Mouse (Mus musculus): ENCODE data around the gene Chtf18. TPM values are rescaled to one million over a fixed set of nuclear protein-coding genes. Genes with fewer than 3 reads are reported as not detected.

Gene Chtf18
- total and polyA plus RNA-seq, 2 experiments from 2014 or later = 4.9 to 7.8 TPM

DNA sequence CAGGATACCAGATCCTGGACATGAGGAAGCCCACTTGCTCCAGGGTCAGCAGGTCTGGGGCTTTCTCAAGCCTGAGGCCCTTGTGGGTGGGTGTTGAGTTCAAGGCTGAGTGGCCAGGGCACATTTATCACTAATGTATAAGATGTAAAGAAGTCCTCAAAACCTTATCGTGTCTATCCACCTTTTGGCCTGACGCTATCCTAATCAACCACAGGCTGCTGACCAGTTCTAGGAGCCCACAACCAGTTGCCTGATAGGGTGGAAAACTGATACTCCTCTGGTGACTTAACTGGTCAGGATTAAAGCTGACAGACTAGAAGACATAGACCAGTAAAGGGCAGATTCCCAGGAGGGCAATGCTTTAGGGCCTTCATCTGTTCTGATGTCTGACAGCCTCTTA lies 17.2 kb downstream of the Chtf18 start:
- 94% methylated on average over 2 of the region's 2 CpGs for WGBS
- Histone ChIP-seq H3K27me3 (ENCODE audit: insufficient read depth, low read length) (no peaks in the 10 kb centered on the region), H3K9ac (replicated peaks; ENCODE audit: low read length) (no peak overlapping the region)

DNA sequence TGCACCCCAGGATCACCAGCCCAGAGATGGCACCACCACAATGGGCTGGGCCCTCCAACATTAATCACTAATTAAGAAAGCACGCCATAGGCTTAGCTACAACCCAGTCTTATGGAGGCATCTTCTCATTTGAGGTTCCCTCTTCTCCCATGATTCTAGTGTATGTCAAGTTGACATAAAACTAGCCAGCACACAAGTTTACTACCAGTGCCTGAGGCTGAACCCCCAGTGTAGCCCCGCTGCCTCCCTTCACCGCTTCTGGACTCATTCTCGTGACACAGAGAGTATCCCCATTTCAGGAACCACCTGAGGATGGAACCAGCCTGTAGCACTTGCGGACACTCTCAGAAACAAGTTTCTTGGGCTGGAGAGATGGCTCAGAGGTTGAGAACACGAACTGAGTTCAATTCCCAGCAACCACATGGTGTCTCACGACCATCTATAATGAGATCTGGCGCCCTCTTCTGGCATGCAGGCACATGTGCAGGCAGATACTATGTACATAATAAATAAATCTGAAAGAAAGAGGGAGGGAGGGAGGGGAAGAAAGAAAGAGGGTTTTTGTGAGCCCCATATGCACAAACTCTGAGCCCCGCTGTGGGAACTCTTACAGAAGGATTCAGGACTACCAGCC lies 26.2 kb downstream of the Chtf18 start:
- Histone ChIP-seq H3K4me3 (ENCODE audit: low read length) (no peak overlapping the region), H3K4me1 (ENCODE audit: insufficient read depth, low read length) (no peaks in the 10 kb centered on the region), H3K27me3 (ENCODE audit: insufficient read depth, low read length) (no peaks in the 10 kb centered on the region), H3K4me2 (ENCODE audit: low read depth, low read length) (no peak overlapping the region), H3K9me3 (ENCODE audit: low read length) (no peaks in the 10 kb centered on the region), H3K9ac (replicated peaks; ENCODE audit: low read length) (no peak overlapping the region), H3K27ac (no peak overlapping the region), H3K36me3 (ENCODE audit: insufficient read depth, low read length) (no peaks in the 10 kb centered on the region)
- ATAC-seq (no peak), DNase-seq (ENCODE audit: low spot score) (no peak)
- peak; percentile 54 for TF ChIP-seq CTCF (IDR thresholded peaks at IDR 0.05; ENCODE audit: low read depth)
- 59% methylated on average over 9 of the region's 9 CpGs for WGBS

More for the DNA sequence above, 17.2 kb downstream of the Chtf18 start:
- no peak overlapping the region for H3K4me3 ChIP-seq (ENCODE audit: low read length)
- H3K27ac ChIP-seq = no peak overlapping the region
- TF ChIP-seq CTCF (IDR thresholded peaks at IDR 0.05; ENCODE audit: low read depth) = no peak
- no peak overlapping the region for H3K4me2 ChIP-seq (ENCODE audit: low read depth, low read length)
- no peaks in the 10 kb centered on the region for H3K4me1 ChIP-seq (ENCODE audit: insufficient read depth, low read length)
- no peak for ATAC-seq
- no peaks in the 10 kb centered on the region for H3K9me3 ChIP-seq (ENCODE audit: low read length)
- no peak for DNase-seq (ENCODE audit: low spot score)
- H3K36me3 ChIP-seq (ENCODE audit: insufficient read depth, low read length) = no peaks in the 10 kb centered on the region

DNA sequence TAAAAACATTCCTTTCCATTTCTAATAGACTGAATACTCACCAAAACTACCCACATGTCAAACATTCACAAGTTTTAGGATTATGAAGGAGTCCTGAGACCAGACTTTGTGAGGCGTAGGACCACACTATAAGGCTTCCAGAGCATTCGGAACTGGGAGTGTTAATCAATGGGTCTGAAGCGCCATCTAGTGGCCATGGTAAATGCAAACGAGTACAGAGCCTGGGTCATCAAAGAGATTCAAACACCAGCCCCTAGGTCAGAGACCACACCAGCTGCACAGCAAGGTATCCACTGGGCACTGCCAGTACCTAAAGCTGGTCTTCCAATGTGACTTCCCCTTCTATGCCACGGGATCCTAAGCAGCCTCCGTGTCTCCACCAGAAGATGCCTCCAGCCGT lies 28.8 kb downstream of the Chtf18 start:
- peak; percentile 76; the same call in 1 of the 2 replicates for ATAC-seq
- H3K4me2 ChIP-seq (ENCODE audit: low read depth, low read length) = no peak overlapping the region
- no peaks in the 10 kb centered on the region for H3K27me3 ChIP-seq (ENCODE audit: insufficient read depth, low read length)
- no peaks in the 10 kb centered on the region for H3K36me3 ChIP-seq (ENCODE audit: insufficient read depth, low read length)
- H3K4me1 ChIP-seq (ENCODE audit: insufficient read depth, low read length) = no peaks in the 10 kb centered on the region
- H3K4me3 ChIP-seq (ENCODE audit: low read length) = no peak overlapping the region
- TF ChIP-seq CTCF (IDR thresholded peaks at IDR 0.05; ENCODE audit: low read depth) = peak; percentile 91
- DNase-seq (ENCODE audit: low spot score) = peak; percentile 93
- WGBS = 12% methylated on average over 7 of the region's 7 CpGs
- H3K27ac ChIP-seq = no peak overlapping the region
- H3K9me3 ChIP-seq (ENCODE audit: low read length) = no peaks in the 10 kb centered on the region
- no peak overlapping the region for H3K9ac ChIP-seq (replicated peaks; ENCODE audit: low read length)

DNA sequence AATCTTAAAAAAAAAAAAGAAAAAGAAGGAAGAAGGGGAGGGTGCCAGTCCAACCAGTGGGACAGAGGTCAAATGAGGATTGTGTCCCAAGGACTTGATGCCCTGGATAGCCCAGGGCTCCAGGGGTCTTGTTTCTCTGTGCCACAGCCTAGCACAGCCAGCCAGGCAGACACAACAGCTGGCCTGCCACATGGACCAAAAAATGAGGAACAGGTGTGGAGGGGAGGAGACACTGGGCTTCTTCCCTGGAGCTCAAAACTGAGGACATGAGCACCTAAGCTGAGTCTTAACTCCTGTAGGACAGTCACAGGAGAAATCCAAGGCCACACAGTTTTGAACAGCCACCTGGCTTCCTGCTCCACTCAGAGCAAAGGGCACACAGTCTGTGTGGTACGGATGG lies 31.0 kb downstream of the Chtf18 start:
- DNase-seq (ENCODE audit: low spot score) (no peak), ATAC-seq (no peak)
- Histone ChIP-seq H3K4me2 (ENCODE audit: low read depth, low read length) (no peak overlapping the region), H3K9ac (replicated peaks; ENCODE audit: low read length) (no peak overlapping the region), H3K27me3 (ENCODE audit: insufficient read depth, low read length) (no peaks in the 10 kb centered on the region), H3K27ac (no peak overlapping the region), H3K4me1 (ENCODE audit: insufficient read depth, low read length) (no peaks in the 10 kb centered on the region), H3K4me3 (ENCODE audit: low read length) (no peak overlapping the region), H3K36me3 (ENCODE audit: insufficient read depth, low read length) (no peaks in the 10 kb centered on the region), H3K9me3 (ENCODE audit: low read length) (no peaks in the 10 kb centered on the region)
- 57% methylated on average over 1 of the region's 1 CpGs for WGBS
- TF ChIP-seq CTCF (IDR thresholded peaks at IDR 0.05; ENCODE audit: low read depth) = no peak

DNA sequence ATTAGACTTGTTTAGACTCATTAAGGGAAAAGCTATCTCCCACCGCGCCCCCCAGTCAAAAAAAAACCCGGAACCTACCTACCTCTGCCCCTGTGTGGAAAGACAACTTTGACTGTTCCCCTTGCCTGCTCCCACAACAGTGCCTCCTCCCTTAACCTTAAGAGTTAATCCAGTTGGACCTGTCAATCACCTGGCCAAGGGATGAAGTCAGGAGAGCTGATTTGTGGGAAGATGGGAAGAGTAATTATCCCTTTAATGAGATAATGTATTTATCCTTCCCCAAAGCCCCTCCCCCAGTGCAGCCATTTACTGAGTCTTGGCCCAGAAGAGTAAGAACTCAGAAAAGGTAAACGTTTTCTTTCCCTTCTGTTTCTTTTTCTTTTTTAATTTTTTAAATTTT lies 38.3 kb downstream of the Chtf18 start:
- no peak for ATAC-seq
- WGBS = 82% methylated on average over 4 of the region's 4 CpGs
- H3K4me2 ChIP-seq (ENCODE audit: low read depth, low read length) = no peak overlapping the region
- H3K9me3 ChIP-seq (ENCODE audit: low read length) = no peaks in the 10 kb centered on the region
- H3K9ac ChIP-seq (replicated peaks; ENCODE audit: low read length) = no peak overlapping the region
- no peaks in the 10 kb centered on the region for H3K27me3 ChIP-seq (ENCODE audit: insufficient read depth, low read length)
- no peaks in the 10 kb centered on the region for H3K4me1 ChIP-seq (ENCODE audit: insufficient read depth, low read length)
- DNase-seq (ENCODE audit: low spot score) = no peak
- H3K27ac ChIP-seq = no peak overlapping the region
- no peak for TF ChIP-seq CTCF (IDR thresholded peaks at IDR 0.05; ENCODE audit: low read depth)
- H3K4me3 ChIP-seq (ENCODE audit: low read length) = no peak overlapping the region
- no peaks in the 10 kb centered on the region for H3K36me3 ChIP-seq (ENCODE audit: insufficient read depth, low read length)

DNA sequence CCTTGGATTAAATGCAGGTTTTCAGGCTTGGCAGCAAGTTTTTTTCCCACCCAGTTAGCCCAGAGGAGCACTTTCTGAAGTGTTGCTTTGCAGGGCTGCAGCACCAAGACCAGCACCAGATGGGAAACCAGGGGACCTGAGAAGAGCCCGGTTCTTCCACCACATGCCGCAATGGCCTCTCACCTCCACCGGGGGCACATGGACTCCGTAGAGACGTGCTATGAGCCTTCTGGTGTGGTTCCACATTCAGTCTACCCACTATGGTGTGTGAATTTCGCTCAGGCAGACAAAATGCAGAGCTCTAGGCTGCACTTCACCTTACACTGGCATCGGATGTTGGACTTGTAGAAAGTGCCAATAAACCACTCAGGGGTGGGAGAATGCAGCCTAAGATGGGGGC lies 40.9 kb downstream of the Chtf18 start:
- no peaks in the 10 kb centered on the region for H3K27me3 ChIP-seq (ENCODE audit: insufficient read depth, low read length)
- no peaks in the 10 kb centered on the region for H3K4me1 ChIP-seq (ENCODE audit: insufficient read depth, low read length)
- DNase-seq (ENCODE audit: low spot score) (peak; percentile 56), ATAC-seq (no peak)
- H3K4me2 ChIP-seq (ENCODE audit: low read depth, low read length) = no peak overlapping the region
- no peak overlapping the region for H3K9ac ChIP-seq (replicated peaks; ENCODE audit: low read length)
- no peaks in the 10 kb centered on the region for H3K36me3 ChIP-seq (ENCODE audit: insufficient read depth, low read length)
- 42% methylated on average over 7 of the region's 7 CpGs for WGBS
- H3K27ac ChIP-seq = no peak overlapping the region
- TF ChIP-seq CTCF (IDR thresholded peaks at IDR 0.05; ENCODE audit: low read depth) = peak; percentile 63
- no peaks in the 10 kb centered on the region for H3K9me3 ChIP-seq (ENCODE audit: low read length)
- H3K4me3 ChIP-seq (ENCODE audit: low read length) = no peak overlapping the region

DNA sequence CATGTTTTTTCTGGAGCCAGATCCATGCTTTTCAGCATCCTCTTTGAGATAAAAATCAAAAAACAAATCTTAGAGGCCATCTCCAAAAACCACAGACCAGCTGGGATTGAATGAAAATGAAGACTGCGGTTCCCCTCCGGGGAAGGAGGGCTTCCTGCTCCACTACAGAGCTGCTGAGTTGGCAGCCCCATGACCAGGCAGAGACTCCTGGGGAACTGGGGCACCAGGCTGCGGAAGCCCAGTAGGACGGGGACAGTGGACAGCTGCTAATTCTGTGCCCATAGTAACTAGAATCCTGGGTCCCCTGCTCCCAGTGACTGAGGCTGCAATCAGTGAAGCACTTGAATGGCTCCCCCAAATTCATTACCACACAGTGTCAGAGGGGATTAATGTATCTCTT lies 45.6 kb downstream of the Chtf18 start:
- no peak overlapping the region for H3K27ac ChIP-seq
- no peaks in the 10 kb centered on the region for H3K4me1 ChIP-seq (ENCODE audit: insufficient read depth, low read length)
- H3K9ac ChIP-seq (replicated peaks; ENCODE audit: low read length) = no peak overlapping the region
- ATAC-seq = no peak
- no peak overlapping the region for H3K4me2 ChIP-seq (ENCODE audit: low read depth, low read length)
- no peaks in the 10 kb centered on the region for H3K27me3 ChIP-seq (ENCODE audit: insufficient read depth, low read length)
- H3K36me3 ChIP-seq (ENCODE audit: insufficient read depth, low read length) = no peaks in the 10 kb centered on the region
- TF ChIP-seq CTCF (IDR thresholded peaks at IDR 0.05; ENCODE audit: low read depth) = no peak
- H3K4me3 ChIP-seq (ENCODE audit: low read length) = no peak overlapping the region
- 66% methylated on average over 4 of the region's 4 CpGs for WGBS
- no peaks in the 10 kb centered on the region for H3K9me3 ChIP-seq (ENCODE audit: low read length)
- no peak for DNase-seq (ENCODE audit: low spot score)

Measured in hindbrain, postnatal 0 days (tissue).